Mouse (Mus musculus) myocyte (in vitro differentiated cells): ENCODE data around the gene Sephs2.

Source experiments
- E2F4 ChIP-seq: IDR thresholded peaks from one replicate; pipeline ENCODE4 v1.6.1; 2011; ENCODE audit warnings: mild to moderate bottlenecking, control low read depth, moderate library complexity; ENCODE audit not compliant: insufficient read depth
- MAX ChIP-seq: IDR thresholded peaks from one replicate; pipeline ENCODE4 v1.6.1; 2011; ENCODE audit warnings: low read depth, mild to moderate bottlenecking, control low read depth
- MYOG ChIP-seq, 3 experiments: IDR thresholded peaks; one replicate each; pipeline ENCODE4 v1.6.1; 2011; ENCODE audit warnings: control low read depth in 2 of 3, low read depth in 2 of 3, mild to moderate bottlenecking in 2 of 3; ENCODE audit not compliant: insufficient read length in 2 of 3, control insufficient read depth in 1 of 3, insufficient read depth in 1 of 3
- POLR2A ChIP-seq: IDR thresholded peaks from one replicate; pipeline ENCODE4 v1.6.1; 2011; ENCODE audit warnings: low read depth, mild to moderate bottlenecking, control low read depth, moderate library complexity; ENCODE audit not compliant: insufficient read length
- POLR2AphosphoS2 ChIP-seq: IDR thresholded peaks from one replicate; pipeline ENCODE4 v1.6.1; 2011; ENCODE audit warnings: low read depth, control low read depth; ENCODE audit not compliant: insufficient read length
- REST ChIP-seq: IDR thresholded peaks from one replicate; pipeline ENCODE4 v1.6.1; 2011; ENCODE audit warnings: mild to moderate bottlenecking, control low read depth, moderate library complexity; ENCODE audit not compliant: insufficient read depth, insufficient read length
- TCF12 ChIP-seq: IDR thresholded peaks from one replicate; pipeline ENCODE4 v1.6.1; 2011; ENCODE audit warnings: mild to moderate bottlenecking, control low read depth; ENCODE audit not compliant: poor library complexity, insufficient read depth, severe bottlenecking
- USF1 ChIP-seq: IDR thresholded peaks from one replicate; pipeline ENCODE4 v1.6.1; 2011; ENCODE audit warnings: low read depth, mild to moderate bottlenecking, control low read depth, moderate library complexity

DNA sequence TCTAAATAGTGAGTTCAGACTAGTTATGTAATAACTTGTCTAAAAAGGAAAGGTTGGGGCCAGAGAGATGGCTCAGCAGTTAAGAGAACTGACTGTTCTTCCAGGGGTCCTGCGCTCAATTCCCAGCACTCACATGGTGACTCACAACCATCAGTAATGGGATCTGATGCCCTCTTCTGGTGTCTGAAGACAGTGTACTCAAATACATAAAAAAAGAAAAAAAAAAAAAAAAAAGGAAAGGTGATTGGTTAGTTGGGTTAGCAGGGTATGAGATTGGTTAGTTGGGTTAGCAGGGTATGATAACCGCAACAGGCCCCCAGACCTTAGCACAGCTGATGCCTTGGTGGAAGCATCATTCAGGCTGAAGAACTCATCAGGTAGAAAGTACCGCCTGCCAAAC lies 10.3 kb downstream of the Sephs2 start:
- TF ChIP-seq E2F4 = no peak
- TF ChIP-seq POLR2A = no peak
- no peak for TF ChIP-seq REST
- no peak for TF ChIP-seq MAX
- no peak for TF ChIP-seq POLR2AphosphoS2
- no peak for TF ChIP-seq USF1
- TF ChIP-seq TCF12 = no peak
- TF ChIP-seq MYOG (IDR thresholded peaks at IDR 0.05; ENCODE audit: control insufficient read depth in 1 of 3, insufficient read depth in 1 of 3, insufficient read length in 2 of 3, low read depth in 2 of 3) = no peak
